Mouse (Mus musculus) T-helper 2 cell (primary cell): Measurements from ENCODE around the gene Dgka.

ENCODE experiments used
- in situ Hi-C: fragments of 300-600 bp; cut with MboI, MseI; formaldehyde crosslinking; loops from one replicate; pipeline ENCODE4 v1.15.1; 2025; ENCODE audit warnings: high pct_unique_total_duplicates

Dgka gene

GRCm38 (mm10) chr10:128671148-128671547, 73.5 kb downstream of the Dgka start:
- in situ Hi-C loops, result loop anchor here (5.0 kb wide), 1 partner anchor 34 kb away; no protein-coding TSS in a partner anchor
